Mouse (Mus musculus): ENCODE measurements around the gene Ctf1. TPM values are rescaled to one million over a fixed set of nuclear protein-coding genes. Genes with fewer than 3 reads are reported as not detected.
"Not testable (repeated sequence)": the region's sequence is repeated elsewhere in the genome, so short reads cannot be mapped to it uniquely, and the experiment has no call there.

Ctf1 gene
- total and polyA plus RNA-seq, 3 experiments, result not detected

GRCm38 (mm10) chr7:127693290-127693689 is 19.2 kb upstream of the Ctf1 start:
- Histone ChIP-seq H3K27me3 (replicated peaks) (no peaks in the 10 kb centered on the region), H3K79me2 (replicated peaks; ENCODE audit: control insufficient read depth, extremely low read depth, insufficient read depth, poor library complexity, severe bottlenecking) (no peaks in the 10 kb centered on the region), H3K9me3 (replicated peaks; ENCODE audit: low read length) (no peaks in the 10 kb centered on the region), H3K4me1 (ENCODE audit: control insufficient read depth in 1 of 2, insufficient read depth in 2 of 2) (no peaks in the 10 kb centered on the region), H3K36me3 (replicated peaks in 1 of 2; ENCODE audit: control insufficient read depth in 1 of 2, insufficient read depth in 1 of 2, low read length in 1 of 2) (peaks cover 0 to 18% of the 10 kb centered on the region in 2 experiments), H3K9ac (ENCODE audit: insufficient read depth, low read depth) (no peak overlapping the region), H3K4me3 (replicated peaks in 1 of 3; ENCODE audit: low read depth in 2 of 3, low read length in 2 of 3, poor library complexity in 1 of 3) (no peak overlapping the region), H3K4me2 (ENCODE audit: insufficient read depth, low read depth, poor library complexity, severe bottlenecking) (no peak overlapping the region), H3K27ac (ENCODE audit: insufficient read depth, low read depth) (no peak overlapping the region)
- TF ChIP-seq RCOR1 (conservative IDR thresholded peaks at IDR 0.05; ENCODE audit: low read depth, low read length), result no peak
- TF ChIP-seq E2F4 (IDR thresholded peaks at IDR 0.05; ENCODE audit: insufficient replicate concordance, low read depth, low read length), result no peak
- TF ChIP-seq EP300 (IDR thresholded peaks at IDR 0.05; ENCODE audit: low read length), result no peak
- TF ChIP-seq IRF4 (IDR thresholded peaks at IDR 0.05; ENCODE audit: low read depth, low read length), result no peak
- TF ChIP-seq CHD2 (IDR thresholded peaks at IDR 0.05; ENCODE audit: low read length), result no peak
- TF ChIP-seq BHLHE40 (IDR thresholded peaks at IDR 0.05; ENCODE audit: low read depth, low read length), result no peak
- no peak for TF ChIP-seq MAZ (IDR thresholded peaks at IDR 0.05; ENCODE audit: low read depth, low read length)
- TF ChIP-seq MEF2A (IDR thresholded peaks at IDR 0.05; ENCODE audit: borderline replicate concordance, low read depth, low read length), result no peak
- no peak for TF ChIP-seq JUND (conservative IDR thresholded peaks at IDR 0.05; ENCODE audit: low read depth, low read length)
- no peak for TF ChIP-seq HCFC1 (IDR thresholded peaks at IDR 0.05; ENCODE audit: low read depth, low read length)
- no peak for DNase-seq (ENCODE audit: extremely low read depth)
- dilution Hi-C loops (cut with MboI; ENCODE audit: extremely low pct_ligation_motif_present, extremely low pct_unique_long_range_greater_than_20kb, low sequenced_read_pairs) (no loop called here), in situ Hi-C loops (cut with MboI; ENCODE audit: low pct_ligation_motif_present, low pct_unique_long_range_greater_than_20kb, low sequenced_read_pairs) (no loop called here)

DNA sequence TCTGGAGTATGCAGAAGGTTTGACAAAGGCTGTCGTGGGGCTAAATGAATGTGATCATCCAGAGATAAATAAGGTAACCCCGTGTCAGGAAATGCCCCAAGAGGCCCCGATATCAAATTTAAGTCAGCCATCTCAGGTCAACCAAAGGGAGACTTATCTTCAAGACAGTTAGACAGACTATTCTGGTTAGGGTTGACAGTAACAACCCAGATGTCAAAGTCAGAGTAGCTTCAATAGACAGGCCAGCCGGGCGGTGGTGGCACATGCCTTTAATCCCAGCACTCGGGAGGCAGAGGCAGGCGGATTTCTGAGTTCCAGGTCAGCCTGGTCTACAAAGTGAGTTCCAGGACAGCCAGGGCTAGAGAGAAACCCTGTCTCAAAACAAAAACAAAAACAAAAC is 18.8 kb upstream of the Ctf1 start:
- H3K9ac ChIP-seq (ENCODE audit: insufficient read depth, low read depth); H3K4me3 ChIP-seq (replicated peaks in 1 of 3; ENCODE audit: low read depth in 2 of 3, low read length in 2 of 3, poor library complexity in 1 of 3); H3K27me3 ChIP-seq (replicated peaks); in situ Hi-C loops (cut with MboI; ENCODE audit: low pct_ligation_motif_present, low pct_unique_long_range_greater_than_20kb, low sequenced_read_pairs); dilution Hi-C loops (cut with MboI; ENCODE audit: extremely low pct_ligation_motif_present, extremely low pct_unique_long_range_greater_than_20kb, low sequenced_read_pairs); H3K4me1 ChIP-seq (ENCODE audit: control insufficient read depth in 1 of 2, insufficient read depth in 2 of 2); H3K9me3 ChIP-seq (replicated peaks; ENCODE audit: low read length); DNase-seq (ENCODE audit: extremely low read depth); H3K4me2 ChIP-seq (ENCODE audit: insufficient read depth, low read depth, poor library complexity, severe bottlenecking); H3K79me2 ChIP-seq (replicated peaks; ENCODE audit: control insufficient read depth, extremely low read depth, insufficient read depth, poor library complexity, severe bottlenecking); H3K27ac ChIP-seq (ENCODE audit: insufficient read depth, low read depth): not testable (repeated sequence)
- peaks cover 0 to 18% of the 10 kb centered on the region in 2 experiments for H3K36me3 ChIP-seq (replicated peaks in 1 of 2; ENCODE audit: control insufficient read depth in 1 of 2, insufficient read depth in 1 of 2, low read length in 1 of 2)

DNA sequence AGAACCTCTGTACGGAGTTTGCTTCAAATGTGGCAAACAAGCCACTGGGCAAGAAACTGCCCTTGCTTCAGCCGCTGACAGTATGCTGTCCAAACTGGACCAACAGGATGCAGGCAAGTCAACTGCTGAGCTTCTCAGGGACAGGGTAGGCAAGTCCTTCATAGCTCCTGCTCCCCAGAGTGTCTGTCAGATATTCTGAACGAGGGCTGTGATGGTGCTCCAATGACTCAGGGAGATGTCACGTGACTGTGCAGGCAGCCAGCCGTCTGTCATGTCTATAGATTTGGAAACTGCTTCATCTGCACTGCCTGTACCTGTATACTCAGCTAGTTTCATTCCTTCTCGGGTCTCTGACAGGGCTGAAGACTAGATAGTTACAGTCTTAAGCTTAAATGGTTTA is 13.6 kb upstream of the Ctf1 start:
- no peak overlapping the region for H3K9ac ChIP-seq (ENCODE audit: insufficient read depth, low read depth)
- no peaks in the 10 kb centered on the region for H3K79me2 ChIP-seq (replicated peaks; ENCODE audit: control insufficient read depth, extremely low read depth, insufficient read depth, poor library complexity, severe bottlenecking)
- peaks cover 3 to 42% of the 10 kb centered on the region in 2 experiments for H3K36me3 ChIP-seq (replicated peaks in 1 of 2; ENCODE audit: control insufficient read depth in 1 of 2, insufficient read depth in 1 of 2, low read length in 1 of 2)
- peaks cover 0 to 16% of the 10 kb centered on the region in 2 experiments; a peak in 2 of 4 replicates for H3K4me1 ChIP-seq (ENCODE audit: control insufficient read depth in 1 of 2, insufficient read depth in 2 of 2)
- H3K27ac ChIP-seq (ENCODE audit: insufficient read depth, low read depth), result no peak overlapping the region
- no peaks in the 10 kb centered on the region for H3K27me3 ChIP-seq (replicated peaks)
- dilution Hi-C loops (cut with MboI; ENCODE audit: extremely low pct_ligation_motif_present, extremely low pct_unique_long_range_greater_than_20kb, low sequenced_read_pairs), result no loop called here
- H3K9me3 ChIP-seq (replicated peaks; ENCODE audit: low read length), result no peaks in the 10 kb centered on the region
- DNase-seq (ENCODE audit: extremely low read depth), result no peak
- in situ Hi-C loops (cut with MboI; ENCODE audit: low pct_ligation_motif_present, low pct_unique_long_range_greater_than_20kb, low sequenced_read_pairs), result no loop called here
- no peak overlapping the region for H3K4me2 ChIP-seq (ENCODE audit: insufficient read depth, low read depth, poor library complexity, severe bottlenecking)
- TF ChIP-seq IRF4 (IDR thresholded peaks at IDR 0.05; ENCODE audit: low read depth, low read length) (no peak), CHD1 (IDR thresholded peaks at IDR 0.05; ENCODE audit: low read depth, low read length) (no peak), SMC3 (IDR thresholded peaks at IDR 0.05; ENCODE audit: low read depth, low read length) (no peak)
- H3K4me3 ChIP-seq (replicated peaks in 1 of 3; ENCODE audit: low read depth in 2 of 3, low read length in 2 of 3, poor library complexity in 1 of 3), result no peak overlapping the region

Measured in CH12.LX (cell line).